8 mouse cellular contexts compared by ENCODE assay signal in genomic region chr7:37562505-37562904, GRCm38 (mm10).
DNase-seq lines count a peak whose midpoint lies in the region; ATAC-seq and TF ChIP-seq lines count a peak whose summit lies in the region.

No protein-coding gene starts in this region.

- no peak overlapping the region; the same call in 1 of the 2 replicates for H3K9ac ChIP-seq in lung, postnatal 0 days (replicated peaks; ENCODE audit: low read depth)
- no peak overlapping the region for H3K9ac ChIP-seq in intestine, embryonic 15.5 days
- peak overlapping the region; percentile 12; the same call in 1 of the 2 replicates for H3K9ac ChIP-seq in stomach, embryonic 16.5 days (ENCODE audit: low read length)

- H3K27ac ChIP-seq in lung, postnatal 0 days (ENCODE audit: low read length), result peak overlapping the region; percentile 72; the same call in 1 of the 2 replicates
- no peak overlapping the region for H3K27ac ChIP-seq in intestine, embryonic 15.5 days
- H3K27ac ChIP-seq in stomach, embryonic 16.5 days (ENCODE audit: low read length), result peak overlapping the region; percentile 93

- H3K4me2 ChIP-seq in lung, postnatal 0 days (replicated peaks; ENCODE audit: low read depth, low read length), result peak overlapping the region; percentile 58
- peak overlapping the region; percentile 59 for H3K4me2 ChIP-seq in intestine, embryonic 15.5 days (replicated peaks)
- peak overlapping the region; percentile 61 for H3K4me2 ChIP-seq in stomach, embryonic 16.5 days (ENCODE audit: low read depth, low read length)

- no peaks in the 10 kb centered on the region for H3K36me3 ChIP-seq in lung, postnatal 0 days (ENCODE audit: insufficient read depth, low read length)
- no peaks in the 10 kb centered on the region for H3K36me3 ChIP-seq in intestine, embryonic 15.5 days
- H3K36me3 ChIP-seq in stomach, embryonic 16.5 days (ENCODE audit: control insufficient read depth, insufficient read depth, low read length), result no peaks in the 10 kb centered on the region

- no peak for TF ChIP-seq CTCF in lung, postnatal 0 days (IDR thresholded peaks at IDR 0.05)

- peaks cover 3% of the 10 kb centered on the region; the same call in 1 of the 2 replicates for H3K4me1 ChIP-seq in lung, postnatal 0 days (ENCODE audit: insufficient read depth, low read depth, low read length)
- H3K4me1 ChIP-seq in intestine, embryonic 15.5 days (replicated peaks), result peaks cover 12% of the 10 kb centered on the region; the same call in 1 of the 2 replicates
- H3K4me1 ChIP-seq in stomach, embryonic 16.5 days (ENCODE audit: control insufficient read depth, insufficient read depth, low read length), result peaks cover 11% of the 10 kb centered on the region; the same call in 1 of the 2 replicates

- DNase-seq in cerebellum, adult 11 months, result no peak
- no peak for DNase-seq in lung, postnatal 0 days (ENCODE audit: low spot score)
- no peak for DNase-seq in lung, postnatal 25 days (ENCODE audit: low spot score)
- DNase-seq in spleen, postnatal 36 days (ENCODE audit: low spot score in 2 of 2), result no peak
- DNase-seq in embryo, embryonic 10.5 days (ENCODE audit: low spot score), result no peak

- peak overlapping the region; percentile 41 for H3K4me3 ChIP-seq in lung, postnatal 0 days (ENCODE audit: low read depth, low read length)
- no peak overlapping the region for H3K4me3 ChIP-seq in intestine, embryonic 15.5 days (replicated peaks)
- peak overlapping the region; percentile 39; the same call in 1 of the 2 replicates for H3K4me3 ChIP-seq in stomach, embryonic 16.5 days (replicated peaks; ENCODE audit: low read length)

- TF ChIP-seq EP300 in lung, postnatal 0 days (IDR thresholded peaks at IDR 0.05), result no peak

- no peaks in the 10 kb centered on the region for H3K27me3 ChIP-seq in lung, postnatal 0 days (replicated peaks; ENCODE audit: insufficient read depth, low read length)
- H3K27me3 ChIP-seq in intestine, embryonic 15.5 days (replicated peaks), result no peaks in the 10 kb centered on the region
- H3K27me3 ChIP-seq in stomach, embryonic 16.5 days (ENCODE audit: control insufficient read depth, insufficient read depth, low read length), result no peaks in the 10 kb centered on the region

- no peaks in the 10 kb centered on the region for H3K9me3 ChIP-seq in lung, postnatal 0 days (ENCODE audit: low read length)
- H3K9me3 ChIP-seq in intestine, embryonic 15.5 days, result no peaks in the 10 kb centered on the region
- H3K9me3 ChIP-seq in stomach, embryonic 16.5 days (replicated peaks; ENCODE audit: control insufficient read depth, low read length), result no peaks in the 10 kb centered on the region

- 0 out of 2 replicates have a peak, but pooled peaks have one; percentile 58 for ATAC-seq in cerebellum, adult (ENCODE audit: insufficient number of reproducible peaks, low FRiP score, low TSS enrichment)
- ATAC-seq in lung, postnatal 0 days, result no peak
- ATAC-seq in intestine, embryonic 15.5 days, result no peak
- peak; percentile 22; the same call in 1 of the 2 replicates for ATAC-seq in stomach, embryonic 16.5 days (ENCODE audit: insufficient read depth, low FRiP score)

- 53% methylated on average over 7 of the region's 7 CpGs for WGBS in lung, postnatal 0 days
- 37% methylated on average over 7 of the region's 7 CpGs for WGBS in intestine, embryonic 15.5 days
- 21% methylated on average over 7 of the region's 7 CpGs for WGBS in stomach, embryonic 16.5 days

Comparison
In these comparisons a context has a peak if more than half of its experiments do, and no peak if none do; other contexts are left out.
1. ATAC-seq: peak in cerebellum, adult (single experiment) and stomach, embryonic 16.5 days (single experiment); none in lung, postnatal 0 days (single experiment) and intestine, embryonic 15.5 days (single experiment).
2. Peak in every context shown above with its lines, with median percentiles within 50 percentile points of each other: H3K4me2 ChIP-seq.